Mouse (Mus musculus) CH12.LX (cell line): ENCODE data around the gene Acbd7. TPM values are rescaled to one million over a fixed set of nuclear protein-coding genes. Genes with fewer than 3 reads are reported as not detected.

ENCODE experiments used
- DNase-seq: peaks from one replicate; pipeline ENCODE4 v3.0.0-alpha.2; 2013; ENCODE audit errors: extremely low read depth
- H3K27ac ChIP-seq: 2 replicates; pipeline ENCODE4 v1.5.1; 2012; ENCODE audit warnings: low read depth, mild to moderate bottlenecking, control low read depth, moderate library complexity; ENCODE audit not compliant: insufficient read depth
- H3K27me3 ChIP-seq: replicated peaks from 2 replicates; pipeline ENCODE3; 2012; ENCODE audit warnings: inconsistent platforms
- H3K36me3 ChIP-seq, 2 experiments: replicated peaks in 1 of 2; 2 replicates each; pipeline versions ENCODE3 to v1.6.1; 2012; ENCODE audit warnings: inconsistent platforms in 1 of 2, low read length in 1 of 2, mild to moderate bottlenecking in 1 of 2, mixed read lengths in 1 of 2, moderate library complexity in 1 of 2; ENCODE audit not compliant: control insufficient read depth in 1 of 2, insufficient read depth in 1 of 2
- H3K4me1 ChIP-seq, 2 experiments: 2 replicates each; pipeline ENCODE4 v1.6.1; 2012; ENCODE audit warnings: inconsistent platforms in 1 of 2, moderate library complexity in 1 of 2; ENCODE audit not compliant: insufficient read depth in 2 of 2, control insufficient read depth in 1 of 2
- H3K4me2 ChIP-seq: 2 replicates; pipeline ENCODE4 v1.6.1; 2012; ENCODE audit warnings: low read depth, mild to moderate bottlenecking, control low read depth; ENCODE audit not compliant: poor library complexity, insufficient read depth, severe bottlenecking
- H3K4me3 ChIP-seq, 3 experiments: fragments of 150-350 bp in 1 of 3; sonication (generic) in 1 of 3; replicated peaks in 1 of 3; 2 replicates each; pipeline versions ENCODE3 to v1.5.1; 2011 to 2012; ENCODE audit warnings: low read depth in 2 of 3, low read length in 2 of 3, mild to moderate bottlenecking in 2 of 3, moderate library complexity in 2 of 3, control low read depth in 1 of 3, improper control_type of control experiment in 1 of 3, inconsistent platforms in 1 of 3, mixed read lengths in 1 of 3; ENCODE audit not compliant: poor library complexity in 1 of 3
- H3K79me2 ChIP-seq: replicated peaks from 2 replicates; pipeline ENCODE4 v1.6.1; 2012; ENCODE audit warnings: mild to moderate bottlenecking, moderate library complexity; ENCODE audit not compliant: control insufficient read depth, poor library complexity, insufficient read depth, severe bottlenecking; ENCODE audit errors: extremely low read depth
- H3K9ac ChIP-seq: 2 replicates; pipeline ENCODE4 v1.6.1; 2012; ENCODE audit warnings: low read depth, mild to moderate bottlenecking, control low read depth, moderate library complexity; ENCODE audit not compliant: insufficient read depth
- H3K9me3 ChIP-seq: replicated peaks from 2 replicates; pipeline ENCODE3; 2012; ENCODE audit warnings: low read length, inconsistent platforms, mixed read lengths
- CTCF ChIP-seq, 2 experiments: IDR thresholded peaks in 1 of 2; conservative IDR thresholded peaks in 1 of 2; 2 replicates each; pipeline ENCODE4 v1.5.1; 2011 to 2012; ENCODE audit warnings: low read depth in 2 of 2, low read length in 2 of 2, improper control_type of control experiment in 1 of 2, inconsistent platforms in 1 of 2, mild to moderate bottlenecking in 1 of 2, moderate library complexity in 1 of 2
- ELF1 ChIP-seq: IDR thresholded peaks from 2 replicates; pipeline ENCODE4 v1.6.1; 2014; ENCODE audit warnings: low read depth, mild to moderate bottlenecking, inconsistent platforms, low read length, improper control_type of control experiment
- ETS1 ChIP-seq: conservative IDR thresholded peaks from 2 replicates; pipeline ENCODE4 v1.6.1; 2012; ENCODE audit warnings: low read depth, mild to moderate bottlenecking, inconsistent platforms, low read length, improper control_type of control experiment, moderate library complexity
- GABPA ChIP-seq: IDR thresholded peaks from 2 replicates; pipeline ENCODE4 v1.6.1; 2012; ENCODE audit warnings: low read depth, low read length, improper control_type of control experiment, inconsistent platforms; ENCODE audit not compliant: insufficient replicate concordance
- IRF4 ChIP-seq: IDR thresholded peaks from 2 replicates; pipeline ENCODE4 v1.6.1; 2014; ENCODE audit warnings: low read depth, mild to moderate bottlenecking, inconsistent platforms, low read length, improper control_type of control experiment
- JUN ChIP-seq: IDR thresholded peaks from 2 replicates; pipeline ENCODE4 v1.6.1; 2011; ENCODE audit warnings: low read depth, mild to moderate bottlenecking, low read length, improper control_type of control experiment, moderate library complexity; ENCODE audit not compliant: insufficient read depth
- KAT2A ChIP-seq: IDR thresholded peaks from 2 replicates; pipeline ENCODE4 v1.6.1; 2012; ENCODE audit warnings: low read length, improper control_type of control experiment, inconsistent platforms; ENCODE audit not compliant: insufficient replicate concordance
- MAX ChIP-seq: IDR thresholded peaks from 2 replicates; pipeline ENCODE4 v1.6.1; 2011; ENCODE audit warnings: low read length, improper control_type of control experiment
- MAZ ChIP-seq: IDR thresholded peaks from 2 replicates; pipeline ENCODE4 v1.6.1; 2012; ENCODE audit warnings: low read depth, mild to moderate bottlenecking, inconsistent platforms, low read length, improper control_type of control experiment, moderate library complexity
- MXI1 ChIP-seq: IDR thresholded peaks from 2 replicates; pipeline ENCODE4 v1.6.1; 2011; ENCODE audit warnings: mild to moderate bottlenecking, low read depth, low read length, improper control_type of control experiment
- NRF1 ChIP-seq: IDR thresholded peaks from 2 replicates; pipeline ENCODE4 v1.6.1; 2014; ENCODE audit warnings: low read depth, mild to moderate bottlenecking, inconsistent platforms, low read length, improper control_type of control experiment, moderate library complexity
- POLR2AphosphoS2 ChIP-seq: IDR thresholded peaks from 2 replicates; pipeline ENCODE4 v1.6.1; 2011; ENCODE audit warnings: low read depth, low read length, improper control_type of control experiment
- RAD21 ChIP-seq: IDR thresholded peaks from 2 replicates; pipeline ENCODE4 v1.6.1; 2011; ENCODE audit warnings: low read depth, mild to moderate bottlenecking, low read length, improper control_type of control experiment, moderate library complexity
- SIN3A ChIP-seq: IDR thresholded peaks from 2 replicates; pipeline ENCODE4 v1.6.1; 2012; ENCODE audit warnings: low read length, improper control_type of control experiment, inconsistent platforms
- SMC3 ChIP-seq: IDR thresholded peaks from 2 replicates; pipeline ENCODE4 v1.6.1; 2011; ENCODE audit warnings: low read depth, low read length, improper control_type of control experiment
- ZNF384 ChIP-seq: IDR thresholded peaks from 2 replicates; pipeline ENCODE4 v1.6.1; 2012; ENCODE audit warnings: low read depth, low read length, improper control_type of control experiment, inconsistent platforms
- dilution Hi-C: fragments of 300-500 bp; cut with MboI; formaldehyde crosslinking; loops from 2 replicates; pipeline ENCODE4 v1.14.3; 2020; ENCODE audit warnings: low sequenced_read_pairs; ENCODE audit not compliant: extremely low pct_unique_long_range_greater_than_20kb, extremely low pct_ligation_motif_present
- in situ Hi-C: fragments of 300-500 bp; cut with MboI; formaldehyde crosslinking; loops from 3 replicates; pipeline ENCODE4 v1.14.3; 2019; ENCODE audit warnings: low sequenced_read_pairs, low pct_ligation_motif_present, low pct_unique_long_range_greater_than_20kb, mixed read lengths
- polyA plus RNA-seq: library from polyadenylated mRNA; unstranded; fragments of >175 nt; gene quantifications from 2 replicates; pipeline ENCODE4 v1.2.1, GENCODE M21; 2012; ENCODE audit warnings: low read depth; ENCODE audit not compliant: insufficient read length
- total RNA-seq, 2 experiments: library from RNA; depleted of rRNA; stranded (reverse); fragments of 300-350 nt in 1 of 2; fragments of >200 nt in 1 of 2; gene quantifications; 2 replicates each; pipeline ENCODE4 v1.2.3; 2012 to 2014

Acbd7 gene
- total and polyA plus RNA-seq, 3 experiments = 0.30 TPM; not detected in 2

GRCm38 (mm10) chr2:3327351-3327750, 8.6 kb upstream of the Acbd7 start:
- Histone ChIP-seq H3K36me3 (peaks cover 28 to 68% of the 10 kb centered on the region in 2 experiments), H3K79me2 (peaks cover 25% of the 10 kb centered on the region), H3K9ac (no peak overlapping the region), H3K4me2 (no peak overlapping the region), H3K4me3 (no peak overlapping the region), H3K27ac (no peak overlapping the region), H3K4me1 (peaks cover 3 to 30% of the 10 kb centered on the region in 2 experiments; a peak in 2 of 4 replicates), H3K9me3 (no peaks in the 10 kb centered on the region), H3K27me3 (no peaks in the 10 kb centered on the region)
- dilution Hi-C loops = no loop called here
- in situ Hi-C loops = no loop called here
- peak; percentile 72 for DNase-seq
- TF ChIP-seq SMC3 (peak; percentile 70), CTCF (conservative IDR thresholded peaks at IDR 0.05 in 1 of 2, IDR thresholded peaks at IDR 0.05 in 1 of 2; ENCODE audit: low read depth in 2 of 2, low read length in 2 of 2) (peak; percentile 68 to 78), JUN (no peak), NRF1 (no peak), ZNF384 (0 out of 2 replicates have a peak, but pooled peaks have one; percentile 4), GABPA (no peak), MXI1 (no peak), POLR2AphosphoS2 (no peak; the same call in 1 of the 2 replicates), SIN3A (no peak), KAT2A (no peak), ELF1 (no peak), RAD21 (peak; percentile 48), IRF4 (peak; percentile 39; the same call in 1 of the 2 replicates)
- TF ChIP-seq, all 38 proteins: peak for 5

GRCm38 (mm10) chr2:3331071-3331703, 4.8 kb upstream of the Acbd7 start:
- DNase-seq = no peak
- no peak overlapping the region for H3K27ac ChIP-seq
- H3K27me3 ChIP-seq = no peaks in the 10 kb centered on the region
- in situ Hi-C loops = no loop called here
- no peak for TF ChIP-seq ETS1
- TF ChIP-seq MAX = no peak
- no peak for TF ChIP-seq MAZ
- TF ChIP-seq GABPA = no peak
- dilution Hi-C loops = no loop called here
- peaks cover 11 to 38% of the 10 kb centered on the region in 2 experiments for H3K36me3 ChIP-seq
- peaks cover 3 to 42% of the 10 kb centered on the region in 2 experiments; a peak in 2 of 4 replicates for H3K4me1 ChIP-seq
- H3K4me2 ChIP-seq = peak overlapping the region; percentile 67
- H3K4me3 ChIP-seq = peak overlapping the region; percentile 67 to 82 (median 70)
- no peaks in the 10 kb centered on the region for H3K9me3 ChIP-seq
- peaks cover 25% of the 10 kb centered on the region for H3K79me2 ChIP-seq
- peak overlapping the region; percentile 75 for H3K9ac ChIP-seq
